Mouse (Mus musculus) ES-Bruce4 (cell line): ENCODE results near the gene Rhobtb1. TPM values are rescaled to one million over a fixed set of nuclear protein-coding genes. Genes with fewer than 3 reads are reported as not detected.

Experiments
- H3K27ac ChIP-seq: 2 replicates; pipeline ENCODE4 v1.5.1; 2012; ENCODE audit warnings: low read length, inconsistent platforms; ENCODE audit not compliant: insufficient read depth
- H3K27me3 ChIP-seq: 2 replicates; pipeline ENCODE4 v1.6.1; 2012; ENCODE audit warnings: mild to moderate bottlenecking, low read length, inconsistent platforms; ENCODE audit not compliant: control insufficient read depth, poor library complexity, insufficient read depth, severe bottlenecking
- H3K36me3 ChIP-seq: 2 replicates; pipeline ENCODE4 v1.6.1; 2012; ENCODE audit warnings: inconsistent platforms, mild to moderate bottlenecking, low read length, moderate library complexity; ENCODE audit not compliant: control insufficient read depth, poor library complexity, insufficient read depth, severe bottlenecking
- H3K4me1 ChIP-seq: one replicate; pipeline ENCODE4 v1.8.1; 2011; ENCODE audit warnings: low read length; ENCODE audit not compliant: control insufficient read depth, insufficient read depth
- H3K4me3 ChIP-seq: 2 replicates; pipeline ENCODE4 v1.5.1; 2011; ENCODE audit warnings: low read depth, mild to moderate bottlenecking, low read length
- H3K9ac ChIP-seq: 2 replicates; pipeline ENCODE4 v1.6.1; 2012; ENCODE audit warnings: low read depth, mild to moderate bottlenecking, inconsistent platforms; ENCODE audit not compliant: poor library complexity, severe bottlenecking
- H3K9me3 ChIP-seq: replicated peaks from 2 replicates; pipeline ENCODE4 v1.6.1; 2012; ENCODE audit warnings: mild to moderate bottlenecking, low read length, inconsistent platforms; ENCODE audit not compliant: control insufficient read depth, poor library complexity, insufficient read depth, severe bottlenecking
- CTCF ChIP-seq: IDR thresholded peaks from one replicate; pipeline ENCODE4 v1.8.1; 2011; ENCODE audit warnings: low read depth, low read length
- EP300 ChIP-seq: IDR thresholded peaks from 2 replicates; pipeline ENCODE4 v1.6.1; 2011; ENCODE audit warnings: low read depth, low read length; ENCODE audit not compliant: insufficient read depth
- POLR2A ChIP-seq: IDR thresholded peaks from one replicate; pipeline ENCODE4 v1.8.1; 2011; ENCODE audit warnings: low read length; ENCODE audit not compliant: insufficient read depth
- polyA plus RNA-seq: library from polyadenylated mRNA; stranded (reverse); fragments of >200 nt; gene quantifications from 2 replicates; pipeline ENCODE4 v1.2.4, GENCODE M21; 2011; ENCODE audit warnings: low read depth; ENCODE audit not compliant: missing spikeins, insufficient read depth, insufficient read length

Rhobtb1 gene
- polyA plus RNA-seq, 1 experiment, result 2.9 TPM

- H3K9me3 ChIP-seq, result no peaks in the 10 kb centered on the region
- no peak for TF ChIP-seq EP300
- TF ChIP-seq POLR2A, result no peak
- no peak for TF ChIP-seq CTCF
- H3K4me3 ChIP-seq, result no peak overlapping the region
- H3K27ac ChIP-seq, result no peak overlapping the region
- no peak overlapping the region for H3K9ac ChIP-seq
- H3K36me3 ChIP-seq, result no peaks in the 10 kb centered on the region
- no peaks in the 10 kb centered on the region for H3K27me3 ChIP-seq
- no peaks in the 10 kb centered on the region for H3K4me1 ChIP-seq
Measured at GRCm38 (mm10) chr10:69258588-69258987, 107.4 kb downstream of the Rhobtb1 start.

- Histone ChIP-seq H3K27ac (no peak overlapping the region), H3K27me3 (no peaks in the 10 kb centered on the region), H3K9me3 (no peaks in the 10 kb centered on the region), H3K4me1 (no peaks in the 10 kb centered on the region), H3K36me3 (no peaks in the 10 kb centered on the region), H3K9ac (no peak overlapping the region), H3K4me3 (no peak overlapping the region)
- no peak for TF ChIP-seq EP300
- TF ChIP-seq CTCF, result no peak
- no peak for TF ChIP-seq POLR2A
Measured at GRCm38 (mm10) chr10:69259161-69259560, 107.9 kb downstream of the Rhobtb1 start.

GRCm38 (mm10) chr10:69259929-69260328 is 108.7 kb downstream of the Rhobtb1 start:
- H3K4me3 ChIP-seq, result no peak overlapping the region
- H3K27me3 ChIP-seq, result no peaks in the 10 kb centered on the region
- H3K27ac ChIP-seq, result no peak overlapping the region
- no peak overlapping the region for H3K9ac ChIP-seq
- no peaks in the 10 kb centered on the region for H3K9me3 ChIP-seq
- no peaks in the 10 kb centered on the region for H3K4me1 ChIP-seq
- H3K36me3 ChIP-seq, result no peaks in the 10 kb centered on the region
- no peak for TF ChIP-seq POLR2A
- TF ChIP-seq EP300, result no peak
- TF ChIP-seq CTCF, result no peak

- H3K36me3 ChIP-seq, result no peaks in the 10 kb centered on the region
- no peak overlapping the region for H3K27ac ChIP-seq
- TF ChIP-seq CTCF (no peak), POLR2A (no peak), EP300 (no peak)
- no peak overlapping the region for H3K4me3 ChIP-seq
- H3K9ac ChIP-seq, result no peak overlapping the region
- no peaks in the 10 kb centered on the region for H3K9me3 ChIP-seq
- no peaks in the 10 kb centered on the region for H3K4me1 ChIP-seq
- H3K27me3 ChIP-seq, result no peaks in the 10 kb centered on the region
Measured at GRCm38 (mm10) chr10:69262918-69263822, 111.9 kb downstream of the Rhobtb1 start.

DNA sequence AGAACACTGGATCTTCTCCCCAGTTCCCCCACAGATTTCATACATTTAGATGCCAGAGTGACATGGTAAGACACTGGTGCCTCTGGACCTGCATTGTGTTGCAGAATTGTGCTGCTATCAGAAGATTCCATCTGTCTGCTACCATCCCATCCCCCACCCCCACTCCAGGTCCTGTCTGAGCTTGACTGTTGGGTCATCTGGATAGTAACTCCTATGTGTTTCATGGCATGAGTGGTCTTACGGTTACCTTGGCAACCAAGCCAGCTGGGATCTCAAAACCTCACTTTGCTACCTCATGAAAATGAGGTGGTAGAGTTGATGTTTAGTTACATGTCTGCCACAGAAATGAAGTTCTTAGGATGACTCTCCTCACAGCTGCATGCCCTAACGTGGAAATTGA is 112.7 kb downstream of the Rhobtb1 start:
- Histone ChIP-seq H3K27ac (no peak overlapping the region), H3K9me3 (no peaks in the 10 kb centered on the region), H3K9ac (no peak overlapping the region), H3K36me3 (no peaks in the 10 kb centered on the region), H3K4me1 (no peaks in the 10 kb centered on the region), H3K4me3 (no peak overlapping the region), H3K27me3 (no peaks in the 10 kb centered on the region)
- TF ChIP-seq EP300 (no peak), CTCF (no peak), POLR2A (no peak)

DNA sequence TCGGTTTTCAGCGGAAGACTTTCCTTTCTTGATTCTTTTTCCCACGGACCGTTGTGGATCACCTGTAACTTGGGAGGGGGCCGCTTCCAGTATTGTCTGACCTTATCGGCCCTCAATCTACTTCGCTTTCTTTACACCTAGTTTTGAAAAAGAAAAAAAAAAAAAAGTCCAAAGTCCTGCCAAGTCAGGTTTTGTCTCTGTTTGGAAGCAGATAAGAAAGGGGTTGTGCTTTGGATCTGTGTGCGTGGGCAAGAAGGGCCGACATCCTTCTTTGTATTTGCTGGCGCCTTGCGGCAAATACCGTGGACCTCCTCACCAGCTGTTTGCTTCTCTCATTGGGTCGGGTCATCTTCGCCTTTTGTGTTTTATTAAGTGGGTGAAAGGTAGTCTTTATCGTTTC is 114.2 kb downstream of the Rhobtb1 start:
- no peaks in the 10 kb centered on the region for H3K4me1 ChIP-seq

More for the DNA sequence above, 114.2 kb downstream of the Rhobtb1 start:
- Histone ChIP-seq H3K4me3 (no peak overlapping the region), H3K9me3 (no peaks in the 10 kb centered on the region), H3K36me3 (no peaks in the 10 kb centered on the region), H3K9ac (no peak overlapping the region), H3K27ac (no peak overlapping the region), H3K27me3 (no peaks in the 10 kb centered on the region)
- TF ChIP-seq POLR2A (no peak), EP300 (no peak), CTCF (no peak)
